Mouse (Mus musculus): ENCODE results near the gene Kcnk4.

DNA sequence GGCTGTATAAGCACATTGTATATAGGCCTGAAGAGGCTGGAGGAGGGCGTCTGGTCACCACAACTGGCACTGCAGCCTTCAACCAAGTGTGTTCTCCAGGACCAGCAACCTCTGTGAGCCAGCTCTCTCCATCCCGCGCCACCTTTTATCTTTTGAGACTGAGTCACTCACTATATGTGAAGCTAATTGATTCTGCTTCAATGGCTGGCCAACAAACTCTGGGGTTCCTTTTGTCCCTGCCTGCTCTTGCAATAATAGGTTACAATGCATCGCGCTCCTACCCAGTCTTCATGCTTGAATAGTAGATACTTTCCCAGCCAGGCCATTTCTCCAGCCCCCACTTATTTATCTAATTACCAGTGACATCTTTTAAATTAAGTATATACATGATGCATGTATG is 49.3 kb upstream of the Kcnk4 start:
- TF ChIP-seq USF1 (IDR thresholded peaks at IDR 0.05; ENCODE audit: low read depth) (no peak), POLR2A (IDR thresholded peaks at IDR 0.05; ENCODE audit: insufficient read length, low read depth) (no peak), MAX (IDR thresholded peaks at IDR 0.05; ENCODE audit: low read depth) (no peak), E2F4 (IDR thresholded peaks at IDR 0.05; ENCODE audit: insufficient read depth) (no peak)

Measured in myocyte (in vitro differentiated cells).